14 mouse cellular contexts compared by ENCODE assay signal in the genomic region with DNA sequence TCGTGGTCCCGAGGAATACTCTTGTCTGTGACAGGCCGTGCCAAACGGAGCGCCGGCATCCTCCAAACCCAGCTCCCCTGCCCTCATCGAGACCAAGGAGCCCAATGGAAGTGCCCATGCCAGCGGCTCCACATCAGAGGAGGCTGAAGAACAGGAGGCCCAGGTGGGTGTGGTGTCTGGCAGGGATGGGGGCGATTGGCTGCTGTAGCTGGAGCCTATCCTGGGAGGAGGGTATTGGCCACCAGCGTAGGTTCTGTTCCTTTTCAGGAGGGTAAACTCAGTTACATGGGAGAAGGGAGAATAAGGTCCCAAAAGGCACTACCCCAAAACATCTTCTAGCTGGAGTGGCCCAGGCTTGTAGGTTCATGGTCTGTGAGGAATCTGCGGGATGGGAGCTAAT.
"Had no signal": no experiment of that assay in that cellular context is flagged by ENCODE, and none has a peak within 500 bp of the region (broad histone marks: within the 10 kb centered on the region; RNA-seq: fewer than 3 reads in every experiment).

No protein-coding gene starts in this region.

- DNase-seq: liver, postnatal 0 days; lung, adult 2 months; right cerebral cortex, postnatal 14 days; thymus, adult 2 months; thymus, postnatal 25 days; thymus, postnatal 4 days had no signal

- H3K4me3 ChIP-seq: liver, embryonic 15.5 days; lung, embryonic 15.5 days; megakaryocyte, embryonic 14.5 days; midbrain, embryonic 13.5 days; midbrain, embryonic 15.5 days; neural tube, embryonic 12.5 days; stomach, embryonic 15.5 days had no signal

- H3K36me3 ChIP-seq: liver, embryonic 15.5 days; midbrain, embryonic 15.5 days had no signal

- H3K27ac ChIP-seq: liver, embryonic 15.5 days; lung, embryonic 15.5 days; midbrain, embryonic 13.5 days; midbrain, embryonic 15.5 days; neural tube, embryonic 12.5 days; stomach, embryonic 15.5 days; stomach, postnatal 0 days had no signal
